Mouse (Mus musculus): ENCODE results near the gene Atg14. TPM values are rescaled to one million over a fixed set of nuclear protein-coding genes. Genes with fewer than 3 reads are reported as not detected.

Gene Atg14
- polyA plus RNA-seq, 1 experiment from 2014 or later, result 19.5 TPM

- Histone ChIP-seq H3K4me3 (ENCODE audit: low read depth, low read length) (no peak overlapping the region), H3K36me3 (ENCODE audit: control insufficient read depth, insufficient read depth, low read length) (no peaks in the 10 kb centered on the region), H3K9me3 (ENCODE audit: control insufficient read depth, low read length) (no peaks in the 10 kb centered on the region), H3K4me1 (ENCODE audit: control insufficient read depth, insufficient read depth, low read length) (no peaks in the 10 kb centered on the region), H3K4me2 (ENCODE audit: low read depth, severe bottlenecking) (no peak overlapping the region), H3K27me3 (ENCODE audit: control insufficient read depth, insufficient read depth, low read length) (no peaks in the 10 kb centered on the region), H3K9ac (ENCODE audit: low read length) (no peak overlapping the region), H3K27ac (replicated peaks; ENCODE audit: low read depth, low read length) (no peak overlapping the region)
- DNase-seq (ENCODE audit: low spot score) (no peak), ATAC-seq (ENCODE audit: insufficient number of reproducible peaks, low FRiP score, low TSS enrichment, low read depth) (no peak)
- 85% methylated on average over 5 of the region's 5 CpGs for WGBS
Observed at GRCm38 (mm10) chr14:47525861-47526260, 44.6 kb downstream of the Atg14 start.

GRCm38 (mm10) chr14:47525374-47525773, 45.1 kb downstream of the Atg14 start:
- Histone ChIP-seq H3K9me3 (ENCODE audit: control insufficient read depth, low read length) (no peaks in the 10 kb centered on the region), H3K4me1 (ENCODE audit: control insufficient read depth, insufficient read depth, low read length) (no peaks in the 10 kb centered on the region), H3K4me2 (ENCODE audit: low read depth, severe bottlenecking) (no peak overlapping the region), H3K4me3 (ENCODE audit: low read depth, low read length) (no peak overlapping the region), H3K27me3 (ENCODE audit: control insufficient read depth, insufficient read depth, low read length) (no peaks in the 10 kb centered on the region), H3K36me3 (ENCODE audit: control insufficient read depth, insufficient read depth, low read length) (no peaks in the 10 kb centered on the region), H3K27ac (replicated peaks; ENCODE audit: low read depth, low read length) (no peak overlapping the region), H3K9ac (ENCODE audit: low read length) (no peak overlapping the region)
- no peak for DNase-seq (ENCODE audit: low spot score)
- no peak for ATAC-seq (ENCODE audit: insufficient number of reproducible peaks, low FRiP score, low TSS enrichment, low read depth)
- 81% methylated on average over 8 of the region's 8 CpGs for WGBS

GRCm38 (mm10) chr14:47522301-47522700, 48.1 kb downstream of the Atg14 start:
- Histone ChIP-seq H3K4me3 (ENCODE audit: low read depth, low read length) (no peak overlapping the region), H3K27me3 (ENCODE audit: control insufficient read depth, insufficient read depth, low read length) (no peaks in the 10 kb centered on the region), H3K9me3 (ENCODE audit: control insufficient read depth, low read length) (no peaks in the 10 kb centered on the region), H3K9ac (ENCODE audit: low read length) (no peak overlapping the region), H3K27ac (replicated peaks; ENCODE audit: low read depth, low read length) (no peak overlapping the region), H3K4me1 (ENCODE audit: control insufficient read depth, insufficient read depth, low read length) (no peaks in the 10 kb centered on the region), H3K36me3 (ENCODE audit: control insufficient read depth, insufficient read depth, low read length) (no peaks in the 10 kb centered on the region), H3K4me2 (ENCODE audit: low read depth, severe bottlenecking) (no peak overlapping the region)
- WGBS, result 84% methylated on average over 7 of the region's 7 CpGs
- ATAC-seq (ENCODE audit: insufficient number of reproducible peaks, low FRiP score, low TSS enrichment, low read depth) (no peak), DNase-seq (ENCODE audit: low spot score) (no peak)

GRCm38 (mm10) chr14:47521609-47522008, 48.8 kb downstream of the Atg14 start:
- H3K4me2 ChIP-seq (ENCODE audit: low read depth, severe bottlenecking), result no peak overlapping the region
- H3K27me3 ChIP-seq (ENCODE audit: control insufficient read depth, insufficient read depth, low read length), result no peaks in the 10 kb centered on the region
- no peaks in the 10 kb centered on the region for H3K4me1 ChIP-seq (ENCODE audit: control insufficient read depth, insufficient read depth, low read length)
- no peak overlapping the region for H3K27ac ChIP-seq (replicated peaks; ENCODE audit: low read depth, low read length)
- H3K9ac ChIP-seq (ENCODE audit: low read length), result no peak overlapping the region
- whole genome bisulfite sequencing, result 96% methylated on average over 1 of the region's 1 CpGs
- no peak overlapping the region for H3K4me3 ChIP-seq (ENCODE audit: low read depth, low read length)
- no peaks in the 10 kb centered on the region for H3K36me3 ChIP-seq (ENCODE audit: control insufficient read depth, insufficient read depth, low read length)
- no peak for DNase-seq (ENCODE audit: low spot score)
- no peaks in the 10 kb centered on the region for H3K9me3 ChIP-seq (ENCODE audit: control insufficient read depth, low read length)
- ATAC-seq (ENCODE audit: insufficient number of reproducible peaks, low FRiP score, low TSS enrichment, low read depth), result no peak

- WGBS, result 86% methylated on average over 13 of the region's 13 CpGs
- no peak for DNase-seq (ENCODE audit: low spot score)
- H3K4me1 ChIP-seq (ENCODE audit: control insufficient read depth, insufficient read depth, low read length), result no peaks in the 10 kb centered on the region
- H3K4me3 ChIP-seq (ENCODE audit: low read depth, low read length), result no peak overlapping the region
- no peaks in the 10 kb centered on the region for H3K27me3 ChIP-seq (ENCODE audit: control insufficient read depth, insufficient read depth, low read length)
- H3K27ac ChIP-seq (replicated peaks; ENCODE audit: low read depth, low read length), result no peak overlapping the region
- no peaks in the 10 kb centered on the region for H3K9me3 ChIP-seq (ENCODE audit: control insufficient read depth, low read length)
- no peaks in the 10 kb centered on the region for H3K36me3 ChIP-seq (ENCODE audit: control insufficient read depth, insufficient read depth, low read length)
- H3K4me2 ChIP-seq (ENCODE audit: low read depth, severe bottlenecking), result no peak overlapping the region
- H3K9ac ChIP-seq (ENCODE audit: low read length), result no peak overlapping the region
- no peak for ATAC-seq (ENCODE audit: insufficient number of reproducible peaks, low FRiP score, low TSS enrichment, low read depth)
Observed at GRCm38 (mm10) chr14:47520751-47521449, 49.5 kb downstream of the Atg14 start.

- Histone ChIP-seq H3K27ac (replicated peaks; ENCODE audit: low read depth, low read length) (no peak overlapping the region), H3K9ac (ENCODE audit: low read length) (no peak overlapping the region), H3K4me2 (ENCODE audit: low read depth, severe bottlenecking) (no peak overlapping the region), H3K9me3 (ENCODE audit: control insufficient read depth, low read length) (no peaks in the 10 kb centered on the region), H3K4me1 (ENCODE audit: control insufficient read depth, insufficient read depth, low read length) (no peaks in the 10 kb centered on the region), H3K4me3 (ENCODE audit: low read depth, low read length) (no peak overlapping the region), H3K36me3 (ENCODE audit: control insufficient read depth, insufficient read depth, low read length) (no peaks in the 10 kb centered on the region), H3K27me3 (ENCODE audit: control insufficient read depth, insufficient read depth, low read length) (no peaks in the 10 kb centered on the region)
- ATAC-seq (ENCODE audit: insufficient number of reproducible peaks, low FRiP score, low TSS enrichment, low read depth), result no peak
- DNase-seq (ENCODE audit: low spot score), result no peak
- whole genome bisulfite sequencing, result 92% methylated on average over 6 of the region's 6 CpGs
Observed at GRCm38 (mm10) chr14:47518619-47519018, 51.8 kb downstream of the Atg14 start.

- no peaks in the 10 kb centered on the region for H3K27me3 ChIP-seq (ENCODE audit: control insufficient read depth, insufficient read depth, low read length)
- no peaks in the 10 kb centered on the region for H3K4me1 ChIP-seq (ENCODE audit: control insufficient read depth, insufficient read depth, low read length)
- WGBS, result 84% methylated on average over 6 of the region's 6 CpGs
- no peaks in the 10 kb centered on the region for H3K36me3 ChIP-seq (ENCODE audit: control insufficient read depth, insufficient read depth, low read length)
- DNase-seq (ENCODE audit: low spot score), result no peak
- H3K4me2 ChIP-seq (ENCODE audit: low read depth, severe bottlenecking), result no peak overlapping the region
- no peak overlapping the region for H3K4me3 ChIP-seq (ENCODE audit: low read depth, low read length)
- H3K9me3 ChIP-seq (ENCODE audit: control insufficient read depth, low read length), result no peaks in the 10 kb centered on the region
- H3K27ac ChIP-seq (replicated peaks; ENCODE audit: low read depth, low read length), result no peak overlapping the region
- no peak overlapping the region for H3K9ac ChIP-seq (ENCODE audit: low read length)
- ATAC-seq (ENCODE audit: insufficient number of reproducible peaks, low FRiP score, low TSS enrichment, low read depth), result no peak
Observed at GRCm38 (mm10) chr14:47516755-47517154, 53.7 kb downstream of the Atg14 start.

- Histone ChIP-seq H3K4me3 (ENCODE audit: low read depth, low read length) (no peak overlapping the region), H3K4me1 (ENCODE audit: control insufficient read depth, insufficient read depth, low read length) (no peaks in the 10 kb centered on the region), H3K36me3 (ENCODE audit: control insufficient read depth, insufficient read depth, low read length) (no peaks in the 10 kb centered on the region), H3K4me2 (ENCODE audit: low read depth, severe bottlenecking) (no peak overlapping the region), H3K9ac (ENCODE audit: low read length) (no peak overlapping the region), H3K27ac (replicated peaks; ENCODE audit: low read depth, low read length) (no peak overlapping the region), H3K27me3 (ENCODE audit: control insufficient read depth, insufficient read depth, low read length) (no peaks in the 10 kb centered on the region), H3K9me3 (ENCODE audit: control insufficient read depth, low read length) (no peaks in the 10 kb centered on the region)
- no peak for DNase-seq (ENCODE audit: low spot score)
- no peak for ATAC-seq (ENCODE audit: insufficient number of reproducible peaks, low FRiP score, low TSS enrichment, low read depth)
- WGBS, result 89% methylated on average over 8 of the region's 8 CpGs
Observed at GRCm38 (mm10) chr14:47515636-47516035, 54.8 kb downstream of the Atg14 start.
